Mouse (Mus musculus) heart, postnatal 0 days (tissue): ENCODE data around the gene Kcnc2.

Experiments
- CTCF ChIP-seq: IDR thresholded peaks from 2 replicates; pipeline ENCODE4 v1.5.1; 2016; ENCODE audit warnings: antibody characterized with exemption, control low read depth, low read depth
- EP300 ChIP-seq: IDR thresholded peaks from 2 replicates; pipeline ENCODE4 v1.6.1; 2016; ENCODE audit warnings: antibody characterized with exemption, low read depth

DNA sequence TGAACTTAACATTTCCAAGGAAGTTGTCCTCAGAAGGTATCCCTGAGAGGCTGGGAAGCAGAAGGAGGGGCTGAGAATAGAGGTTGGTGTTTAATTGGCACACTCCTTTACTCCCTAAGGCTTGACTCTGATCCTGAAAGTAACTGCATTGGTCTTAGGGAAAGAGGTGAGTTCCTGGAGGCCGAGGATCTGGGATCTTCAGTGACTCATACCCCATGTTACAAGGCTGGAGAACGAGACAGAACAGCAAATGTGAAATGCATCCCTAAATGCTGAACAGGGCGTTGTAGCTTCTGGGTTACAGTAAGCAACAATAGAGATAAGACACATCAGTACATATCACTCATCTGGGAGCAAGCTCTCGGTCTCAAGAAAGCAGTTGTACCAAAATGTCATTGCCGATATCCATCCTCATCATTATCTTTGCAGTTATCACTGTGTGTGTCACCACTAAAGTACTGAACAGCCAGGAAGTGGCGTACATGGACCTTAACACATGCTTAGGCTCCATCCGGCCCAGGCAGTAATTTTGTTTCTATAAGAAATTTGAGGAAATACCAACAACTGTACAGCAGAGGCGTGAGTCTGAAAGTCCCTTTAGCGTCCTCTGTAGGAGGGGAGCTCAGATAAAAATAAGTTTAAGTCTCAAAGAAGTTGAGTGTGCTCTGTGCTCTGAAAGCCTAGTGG, 211.1 kb downstream of the Kcnc2 start:
- TF ChIP-seq CTCF, result no peak
- no peak for TF ChIP-seq EP300
